Mouse (Mus musculus): ENCODE results near the gene Cbwd1. TPM values are rescaled to one million over a fixed set of nuclear protein-coding genes. Genes with fewer than 3 reads are reported as not detected.

Gene Cbwd1
- polyA plus RNA-seq, 1 experiment, result 45.4 TPM

GRCm38 (mm10) chr19:25000153-25000552, 38.7 kb upstream of the Cbwd1 start:
- TF ChIP-seq EP300 (IDR thresholded peaks at IDR 0.05; ENCODE audit: insufficient read depth, low read depth, low read length) (no peak), POLR2A (IDR thresholded peaks at IDR 0.05; ENCODE audit: insufficient read depth, low read length) (no peak), CTCF (IDR thresholded peaks at IDR 0.05; ENCODE audit: low read depth, low read length) (no peak)
- Histone ChIP-seq H3K4me1 (ENCODE audit: control insufficient read depth, insufficient read depth, low read length) (no peaks in the 10 kb centered on the region), H3K27ac (ENCODE audit: insufficient read depth, low read length) (no peak overlapping the region), H3K27me3 (ENCODE audit: control insufficient read depth, insufficient read depth, low read length, poor library complexity, severe bottlenecking) (peaks cover 20% of the 10 kb centered on the region), H3K9me3 (replicated peaks; ENCODE audit: control insufficient read depth, insufficient read depth, low read length, poor library complexity, severe bottlenecking) (no peaks in the 10 kb centered on the region), H3K4me3 (ENCODE audit: low read depth, low read length) (no peak overlapping the region), H3K36me3 (ENCODE audit: control insufficient read depth, insufficient read depth, low read length, poor library complexity, severe bottlenecking) (no peaks in the 10 kb centered on the region; the same call in 1 of the 2 replicates), H3K9ac (ENCODE audit: low read depth, poor library complexity, severe bottlenecking) (peak overlapping the region; percentile 95; the same call in 1 of the 2 replicates)

- Histone ChIP-seq H3K9ac (ENCODE audit: low read depth, poor library complexity, severe bottlenecking) (peak within 1 kb of the TSS; percentile 95), H3K9me3 (replicated peaks; ENCODE audit: control insufficient read depth, insufficient read depth, low read length, poor library complexity, severe bottlenecking) (no peaks in the 10 kb centered on the region), H3K4me3 (ENCODE audit: low read depth, low read length) (peak within 1 kb of the TSS; percentile 86), H3K36me3 (ENCODE audit: control insufficient read depth, insufficient read depth, low read length, poor library complexity, severe bottlenecking) (no peaks in the 10 kb centered on the region; the same call in 1 of the 2 replicates), H3K27me3 (ENCODE audit: control insufficient read depth, insufficient read depth, low read length, poor library complexity, severe bottlenecking) (peaks cover 20% of the 10 kb centered on the region), H3K4me1 (ENCODE audit: control insufficient read depth, insufficient read depth, low read length) (no peaks in the 10 kb centered on the region), H3K27ac (ENCODE audit: insufficient read depth, low read length) (no peak within 1 kb of the TSS)
- no peak for TF ChIP-seq EP300 (IDR thresholded peaks at IDR 0.05; ENCODE audit: insufficient read depth, low read depth, low read length)
- TF ChIP-seq POLR2A (IDR thresholded peaks at IDR 0.05; ENCODE audit: insufficient read depth, low read length), result no peak
- TF ChIP-seq CTCF (IDR thresholded peaks at IDR 0.05; ENCODE audit: low read depth, low read length), result no peak
Observed at GRCm38 (mm10) chr19:24999201-24999886, 37.9 kb upstream of the Cbwd1 start, which contains the start of gene Dock8. TSS of gene Dock8 (plus strand) at chr19:24999534.

- Histone ChIP-seq H3K36me3 (ENCODE audit: control insufficient read depth, insufficient read depth, low read length, poor library complexity, severe bottlenecking) (no peaks in the 10 kb centered on the region; the same call in 1 of the 2 replicates), H3K9me3 (replicated peaks; ENCODE audit: control insufficient read depth, insufficient read depth, low read length, poor library complexity, severe bottlenecking) (no peaks in the 10 kb centered on the region), H3K9ac (ENCODE audit: low read depth, poor library complexity, severe bottlenecking) (no peak overlapping the region), H3K27ac (ENCODE audit: insufficient read depth, low read length) (no peak overlapping the region), H3K4me3 (ENCODE audit: low read depth, low read length) (no peak overlapping the region), H3K27me3 (ENCODE audit: control insufficient read depth, insufficient read depth, low read length, poor library complexity, severe bottlenecking) (peaks cover 20% of the 10 kb centered on the region), H3K4me1 (ENCODE audit: control insufficient read depth, insufficient read depth, low read length) (no peaks in the 10 kb centered on the region)
- TF ChIP-seq CTCF (IDR thresholded peaks at IDR 0.05; ENCODE audit: low read depth, low read length), result no peak
- no peak for TF ChIP-seq EP300 (IDR thresholded peaks at IDR 0.05; ENCODE audit: insufficient read depth, low read depth, low read length)
- no peak for TF ChIP-seq POLR2A (IDR thresholded peaks at IDR 0.05; ENCODE audit: insufficient read depth, low read length)
Observed at GRCm38 (mm10) chr19:24998561-24998960, 37.2 kb upstream of the Cbwd1 start.

GRCm38 (mm10) chr19:24996815-24997704, 35.6 kb upstream of the Cbwd1 start:
- Histone ChIP-seq H3K4me1 (ENCODE audit: control insufficient read depth, insufficient read depth, low read length) (no peaks in the 10 kb centered on the region), H3K9me3 (replicated peaks; ENCODE audit: control insufficient read depth, insufficient read depth, low read length, poor library complexity, severe bottlenecking) (no peaks in the 10 kb centered on the region), H3K36me3 (ENCODE audit: control insufficient read depth, insufficient read depth, low read length, poor library complexity, severe bottlenecking) (no peaks in the 10 kb centered on the region; the same call in 1 of the 2 replicates), H3K4me3 (ENCODE audit: low read depth, low read length) (no peak overlapping the region), H3K9ac (ENCODE audit: low read depth, poor library complexity, severe bottlenecking) (no peak overlapping the region), H3K27me3 (ENCODE audit: control insufficient read depth, insufficient read depth, low read length, poor library complexity, severe bottlenecking) (peaks cover 20% of the 10 kb centered on the region), H3K27ac (ENCODE audit: insufficient read depth, low read length) (no peak overlapping the region)
- TF ChIP-seq EP300 (IDR thresholded peaks at IDR 0.05; ENCODE audit: insufficient read depth, low read depth, low read length) (no peak), CTCF (IDR thresholded peaks at IDR 0.05; ENCODE audit: low read depth, low read length) (no peak), POLR2A (IDR thresholded peaks at IDR 0.05; ENCODE audit: insufficient read depth, low read length) (no peak)

GRCm38 (mm10) chr19:24994900-24995299, 33.5 kb upstream of the Cbwd1 start:
- Histone ChIP-seq H3K4me3 (ENCODE audit: low read depth, low read length) (no peak overlapping the region), H3K27ac (ENCODE audit: insufficient read depth, low read length) (no peak overlapping the region), H3K27me3 (ENCODE audit: control insufficient read depth, insufficient read depth, low read length, poor library complexity, severe bottlenecking) (peaks cover 7% of the 10 kb centered on the region), H3K4me1 (ENCODE audit: control insufficient read depth, insufficient read depth, low read length) (no peaks in the 10 kb centered on the region), H3K36me3 (ENCODE audit: control insufficient read depth, insufficient read depth, low read length, poor library complexity, severe bottlenecking) (no peaks in the 10 kb centered on the region; the same call in 1 of the 2 replicates), H3K9ac (ENCODE audit: low read depth, poor library complexity, severe bottlenecking) (no peak overlapping the region), H3K9me3 (replicated peaks; ENCODE audit: control insufficient read depth, insufficient read depth, low read length, poor library complexity, severe bottlenecking) (no peaks in the 10 kb centered on the region)
- TF ChIP-seq EP300 (IDR thresholded peaks at IDR 0.05; ENCODE audit: insufficient read depth, low read depth, low read length) (no peak), CTCF (IDR thresholded peaks at IDR 0.05; ENCODE audit: low read depth, low read length) (no peak), POLR2A (IDR thresholded peaks at IDR 0.05; ENCODE audit: insufficient read depth, low read length) (no peak)

Data from ES-Bruce4 (cell line).